Mouse (Mus musculus): ENCODE measurements at regions not wholly inside any gene's neighbourhood (a gene's known extent, or its start where the extent isn't known, plus 50 kb on each side); places are given as distances from the start of the nearest gene placed in this dataset.

GRCm38 (mm10) chr9:47265946-47266490 lies 264.0 kb upstream of the Cadm1 start:
- DNase-seq (peak; percentile 78), ATAC-seq (ENCODE audit: low FRiP score, low TSS enrichment) (no peak)
- Histone ChIP-seq H3K4me2 (ENCODE audit: low read length) (no peak overlapping the region), H3K36me3 (ENCODE audit: control insufficient read depth, insufficient read depth, low read length) (no peaks in the 10 kb centered on the region), H3K9me3 (ENCODE audit: control insufficient read depth, low read length) (no peaks in the 10 kb centered on the region), H3K4me1 (ENCODE audit: control insufficient read depth, insufficient read depth, low read length) (peaks cover 5% of the 10 kb centered on the region; the same call in 1 of the 2 replicates), H3K27me3 (ENCODE audit: control insufficient read depth, insufficient read depth, low read length) (no peaks in the 10 kb centered on the region), H3K27ac (replicated peaks; ENCODE audit: low read depth, low read length) (no peak overlapping the region), H3K4me3 (replicated peaks; ENCODE audit: low read depth, low read length) (no peak overlapping the region), H3K9ac (replicated peaks; ENCODE audit: low read length) (no peak overlapping the region)
- WGBS, result 38% methylated on average over 9 of the region's 9 CpGs

- 44% methylated on average over 12 of the region's 12 CpGs for WGBS
- Histone ChIP-seq H3K36me3 (ENCODE audit: control insufficient read depth, insufficient read depth, low read length) (no peaks in the 10 kb centered on the region), H3K4me2 (ENCODE audit: low read length) (no peak overlapping the region), H3K9ac (replicated peaks; ENCODE audit: low read length) (no peak overlapping the region), H3K4me1 (ENCODE audit: control insufficient read depth, insufficient read depth, low read length) (peaks cover 14% of the 10 kb centered on the region), H3K27me3 (ENCODE audit: control insufficient read depth, insufficient read depth, low read length) (no peaks in the 10 kb centered on the region), H3K9me3 (ENCODE audit: control insufficient read depth, low read length) (no peaks in the 10 kb centered on the region), H3K27ac (replicated peaks; ENCODE audit: low read depth, low read length) (no peak overlapping the region), H3K4me3 (replicated peaks; ENCODE audit: low read depth, low read length) (no peak overlapping the region)
- DNase-seq (peak; percentile 33), ATAC-seq (ENCODE audit: low FRiP score, low TSS enrichment) (no peak)
Observed at GRCm38 (mm10) chr9:47276303-47277005, 253.5 kb upstream of the Cadm1 start.

- Histone ChIP-seq H3K9ac (replicated peaks; ENCODE audit: low read length) (no peak overlapping the region), H3K4me3 (replicated peaks; ENCODE audit: low read depth, low read length) (no peak overlapping the region), H3K36me3 (ENCODE audit: control insufficient read depth, insufficient read depth, low read length) (no peaks in the 10 kb centered on the region), H3K9me3 (ENCODE audit: control insufficient read depth, low read length) (no peaks in the 10 kb centered on the region), H3K27me3 (ENCODE audit: control insufficient read depth, insufficient read depth, low read length) (no peaks in the 10 kb centered on the region), H3K4me2 (ENCODE audit: low read length) (no peak overlapping the region), H3K27ac (replicated peaks; ENCODE audit: low read depth, low read length) (no peak overlapping the region), H3K4me1 (ENCODE audit: control insufficient read depth, insufficient read depth, low read length) (peaks cover 14% of the 10 kb centered on the region)
- 74% methylated on average over 6 of the region's 6 CpGs for WGBS
- no peak for ATAC-seq (ENCODE audit: low FRiP score, low TSS enrichment)
- no peak for DNase-seq
Observed at GRCm38 (mm10) chr9:47279410-47279809, 250.6 kb upstream of the Cadm1 start.

GRCm38 (mm10) chr9:47280146-47280545 lies 249.8 kb upstream of the Cadm1 start:
- Histone ChIP-seq H3K4me1 (ENCODE audit: control insufficient read depth, insufficient read depth, low read length) (peaks cover 14% of the 10 kb centered on the region), H3K4me2 (ENCODE audit: low read length) (no peak overlapping the region), H3K9me3 (ENCODE audit: control insufficient read depth, low read length) (no peaks in the 10 kb centered on the region), H3K27me3 (ENCODE audit: control insufficient read depth, insufficient read depth, low read length) (no peaks in the 10 kb centered on the region), H3K36me3 (ENCODE audit: control insufficient read depth, insufficient read depth, low read length) (no peaks in the 10 kb centered on the region), H3K9ac (replicated peaks; ENCODE audit: low read length) (no peak overlapping the region), H3K27ac (replicated peaks; ENCODE audit: low read depth, low read length) (no peak overlapping the region; the same call in 1 of the 2 replicates), H3K4me3 (replicated peaks; ENCODE audit: low read depth, low read length) (no peak overlapping the region)
- ATAC-seq (ENCODE audit: low FRiP score, low TSS enrichment) (no peak), DNase-seq (peak; percentile 68)
- 30% methylated on average over 7 of the region's 7 CpGs for WGBS

- DNase-seq (peak; percentile 44), ATAC-seq (ENCODE audit: low FRiP score, low TSS enrichment) (no peak)
- Histone ChIP-seq H3K9me3 (ENCODE audit: control insufficient read depth, low read length) (no peaks in the 10 kb centered on the region), H3K4me2 (ENCODE audit: low read length) (no peak overlapping the region), H3K36me3 (ENCODE audit: control insufficient read depth, insufficient read depth, low read length) (no peaks in the 10 kb centered on the region), H3K9ac (replicated peaks; ENCODE audit: low read length) (no peak overlapping the region), H3K27me3 (ENCODE audit: control insufficient read depth, insufficient read depth, low read length) (no peaks in the 10 kb centered on the region), H3K27ac (replicated peaks; ENCODE audit: low read depth, low read length) (no peak overlapping the region; the same call in 1 of the 2 replicates), H3K4me1 (ENCODE audit: control insufficient read depth, insufficient read depth, low read length) (peaks cover 14% of the 10 kb centered on the region), H3K4me3 (replicated peaks; ENCODE audit: low read depth, low read length) (no peak overlapping the region)
- 17% methylated on average over 8 of the region's 8 CpGs for WGBS
Observed at GRCm38 (mm10) chr9:47280598-47280997, 249.4 kb upstream of the Cadm1 start.

GRCm38 (mm10) chr9:47283746-47284455 lies 246.1 kb upstream of the Cadm1 start:
- Histone ChIP-seq H3K9me3 (ENCODE audit: control insufficient read depth, low read length) (no peaks in the 10 kb centered on the region), H3K27me3 (ENCODE audit: control insufficient read depth, insufficient read depth, low read length) (no peaks in the 10 kb centered on the region), H3K4me2 (ENCODE audit: low read length) (no peak overlapping the region), H3K9ac (replicated peaks; ENCODE audit: low read length) (no peak overlapping the region), H3K4me1 (ENCODE audit: control insufficient read depth, insufficient read depth, low read length) (peaks cover 18% of the 10 kb centered on the region), H3K4me3 (replicated peaks; ENCODE audit: low read depth, low read length) (no peak overlapping the region), H3K36me3 (ENCODE audit: control insufficient read depth, insufficient read depth, low read length) (no peaks in the 10 kb centered on the region), H3K27ac (replicated peaks; ENCODE audit: low read depth, low read length) (no peak overlapping the region)
- 75% methylated on average over 4 of the region's 4 CpGs for WGBS
- ATAC-seq (ENCODE audit: low FRiP score, low TSS enrichment) (no peak), DNase-seq (no peak)

- Histone ChIP-seq H3K27me3 (ENCODE audit: control insufficient read depth, insufficient read depth, low read length) (no peaks in the 10 kb centered on the region), H3K4me1 (ENCODE audit: control insufficient read depth, insufficient read depth, low read length) (peaks cover 4% of the 10 kb centered on the region; the same call in 1 of the 2 replicates), H3K9ac (replicated peaks; ENCODE audit: low read length) (no peak overlapping the region), H3K36me3 (ENCODE audit: control insufficient read depth, insufficient read depth, low read length) (no peaks in the 10 kb centered on the region), H3K4me2 (ENCODE audit: low read length) (no peak overlapping the region), H3K27ac (replicated peaks; ENCODE audit: low read depth, low read length) (no peak overlapping the region), H3K9me3 (ENCODE audit: control insufficient read depth, low read length) (no peaks in the 10 kb centered on the region), H3K4me3 (replicated peaks; ENCODE audit: low read depth, low read length) (no peak overlapping the region)
- WGBS, result 44% methylated on average over 9 of the region's 9 CpGs
- DNase-seq (peak; percentile 33), ATAC-seq (ENCODE audit: low FRiP score, low TSS enrichment) (no peak)
Observed at GRCm38 (mm10) chr9:47286930-47287722, 242.8 kb upstream of the Cadm1 start.

- ATAC-seq (ENCODE audit: low FRiP score, low TSS enrichment), result no peak
- Histone ChIP-seq H3K9ac (replicated peaks; ENCODE audit: low read length) (no peak overlapping the region), H3K27ac (replicated peaks; ENCODE audit: low read depth, low read length) (no peak overlapping the region), H3K27me3 (ENCODE audit: control insufficient read depth, insufficient read depth, low read length) (no peaks in the 10 kb centered on the region), H3K4me1 (ENCODE audit: control insufficient read depth, insufficient read depth, low read length) (peaks cover 4% of the 10 kb centered on the region; the same call in 1 of the 2 replicates), H3K4me3 (replicated peaks; ENCODE audit: low read depth, low read length) (no peak overlapping the region), H3K36me3 (ENCODE audit: control insufficient read depth, insufficient read depth, low read length) (no peaks in the 10 kb centered on the region), H3K9me3 (ENCODE audit: control insufficient read depth, low read length) (no peaks in the 10 kb centered on the region), H3K4me2 (ENCODE audit: low read length) (no peak overlapping the region)
- no peak for DNase-seq
- 41% methylated on average over 7 of the region's 7 CpGs for WGBS
Observed at GRCm38 (mm10) chr9:47288587-47289199, 241.3 kb upstream of the Cadm1 start.
